ENCODE assay signal across 12 mouse cellular contexts in genomic region chr1:64543750-64544149, GRCm38 (mm10). TPM values are rescaled to one million over a fixed set of nuclear protein-coding genes. Genes with fewer than 3 reads are reported as not detected.
DNase-seq lines count a peak whose midpoint lies in the region; ATAC-seq and TF ChIP-seq lines count a peak whose summit lies in the region.
"Had no signal": no experiment of that assay in that cellular context is flagged by ENCODE, and none has a peak within 500 bp of the region (broad histone marks: within the 10 kb centered on the region; RNA-seq: fewer than 3 reads in every experiment).

No protein-coding gene starts in this region.

- no peak overlapping the region for H3K9ac ChIP-seq in midbrain, embryonic 11.5 days (ENCODE audit: low read length)
- H3K9ac ChIP-seq in midbrain, embryonic 14.5 days (replicated peaks; ENCODE audit: low read length) = no peak overlapping the region
- H3K9ac ChIP-seq: heart, embryonic 13.5 days; limb, embryonic 12.5 days had no signal

- 86% methylated on average over 5 of the region's 5 CpGs for WGBS in midbrain, embryonic 11.5 days
- WGBS in midbrain, embryonic 14.5 days = 87% methylated on average over 5 of the region's 5 CpGs
- 87% methylated on average over 5 of the region's 5 CpGs for WGBS in limb, embryonic 10.5 days

- H3K36me3 ChIP-seq in midbrain, embryonic 11.5 days (ENCODE audit: control insufficient read depth, insufficient read depth, low read length) = 0 out of 2 replicates have a peak, but pooled peaks cover 3% of the 10 kb centered on the region
- H3K36me3 ChIP-seq in midbrain, embryonic 14.5 days (ENCODE audit: control insufficient read depth, insufficient read depth, low read length) = no peaks in the 10 kb centered on the region
- H3K36me3 ChIP-seq in limb, embryonic 10.5 days = peaks cover 20% of the 10 kb centered on the region

- H3K4me3 ChIP-seq in gastrocnemius, adult 2 months = no peak overlapping the region
- H3K4me3 ChIP-seq in midbrain, embryonic 11.5 days (ENCODE audit: low read depth, low read length) = no peak overlapping the region
- H3K4me3 ChIP-seq in midbrain, embryonic 14.5 days (replicated peaks; ENCODE audit: low read depth, low read length) = no peak overlapping the region
- no peak overlapping the region for H3K4me3 ChIP-seq in limb, embryonic 10.5 days
- H3K4me3 ChIP-seq: erythroblast, embryonic 14.5 days; heart, embryonic 13.5 days; limb, embryonic 12.5 days had no signal

- intact Hi-C loops in gastrocnemius, adult 2 months (cut with DNase I) = no loop called here

- no peaks in the 10 kb centered on the region for H3K4me1 ChIP-seq in midbrain, embryonic 11.5 days (ENCODE audit: control insufficient read depth, insufficient read depth, low read length)
- H3K4me1 ChIP-seq in midbrain, embryonic 14.5 days (ENCODE audit: control insufficient read depth, insufficient read depth, low read length) = no peaks in the 10 kb centered on the region
- H3K4me1 ChIP-seq in limb, embryonic 10.5 days = no peaks in the 10 kb centered on the region
- H3K4me1 ChIP-seq: limb, embryonic 12.5 days had no signal

- H3K4me2 ChIP-seq in midbrain, embryonic 11.5 days = no peak overlapping the region
- H3K4me2 ChIP-seq in midbrain, embryonic 14.5 days (ENCODE audit: low read length) = no peak overlapping the region
- H3K4me2 ChIP-seq: heart, embryonic 13.5 days; limb, embryonic 12.5 days had no signal

- no peaks in the 10 kb centered on the region for H3K9me3 ChIP-seq in midbrain, embryonic 11.5 days (ENCODE audit: control insufficient read depth, low read length)
- H3K9me3 ChIP-seq in midbrain, embryonic 14.5 days (ENCODE audit: control insufficient read depth, low read length) = no peaks in the 10 kb centered on the region
- no peaks in the 10 kb centered on the region for H3K9me3 ChIP-seq in limb, embryonic 10.5 days (replicated peaks)
- H3K9me3 ChIP-seq: heart, embryonic 13.5 days; limb, embryonic 12.5 days had no signal

- TF ChIP-seq CTCF in gastrocnemius, adult 2 months (IDR thresholded peaks at IDR 0.05) = no peak

- no peak for DNase-seq in gastrocnemius, adult 2 months
- no peak for DNase-seq in gastrocnemius, adult 18-20 months (ENCODE audit: low spot score)
- DNase-seq in midbrain, embryonic 11.5 days (ENCODE audit: low spot score, missing footprints) = peak; percentile 4
- no peak for DNase-seq in midbrain, embryonic 14.5 days
- no peak for DNase-seq in limb, embryonic 10.5 days (ENCODE audit: low spot score)
- no peak for DNase-seq in right cerebral cortex, postnatal 25 days

- peak overlapping the region; percentile 39; the same call in 1 of the 2 replicates for H3K27ac ChIP-seq in gastrocnemius, adult 2 months
- no peak overlapping the region for H3K27ac ChIP-seq in midbrain, embryonic 11.5 days (ENCODE audit: low read depth, low read length)
- H3K27ac ChIP-seq in midbrain, embryonic 14.5 days (replicated peaks; ENCODE audit: low read depth, low read length) = no peak overlapping the region
- no peak overlapping the region for H3K27ac ChIP-seq in limb, embryonic 10.5 days
- H3K27ac ChIP-seq: heart, embryonic 13.5 days; limb, embryonic 12.5 days had no signal

- no peaks in the 10 kb centered on the region for H3K27me3 ChIP-seq in midbrain, embryonic 11.5 days (ENCODE audit: control insufficient read depth, insufficient read depth, low read length)
- no peaks in the 10 kb centered on the region for H3K27me3 ChIP-seq in midbrain, embryonic 14.5 days (ENCODE audit: control insufficient read depth, insufficient read depth, low read length)
- no peaks in the 10 kb centered on the region for H3K27me3 ChIP-seq in limb, embryonic 10.5 days (ENCODE audit: low read depth, poor library complexity, severe bottlenecking)
- H3K27me3 ChIP-seq: heart, embryonic 13.5 days; limb, embryonic 12.5 days had no signal

- no peak for ATAC-seq in midbrain, embryonic 11.5 days (ENCODE audit: low FRiP score)
- ATAC-seq in midbrain, embryonic 14.5 days (ENCODE audit: low FRiP score, low TSS enrichment) = no peak
- ATAC-seq in activated CD4-positive, CD25-positive, alpha-beta regulatory T cell, adult 4 months = peak; percentile 57
- ATAC-seq in neutrophil, adult 5-6 weeks (ENCODE audit: extremely low read depth, insufficient number of reproducible peaks, low FRiP score, poor library complexity, severe bottlenecking) = peak; percentile 56; the same call in 1 of the 2 replicates
- ATAC-seq: hindbrain, embryonic 16.5 days had no signal

RNA-seq across cellular contexts. Expression of gene Creb1, which starts 11.3 kb away (rescaled TPM):
- total RNA-seq in gastrocnemius, adult 2 months (2021) = 10 to 100 TPM; 19.5 to 25.3 TPM
- 10 to 100 TPM; 18.4 to 20.3 TPM for total RNA-seq in gastrocnemius, adult 18-20 months (2021)
- 59.7 and 71.4 TPM in 2 replicates for polyA plus RNA-seq in midbrain, embryonic 11.5 days (2014; fragmentation: Nextera tagmentation; extraction: Ambion mirVana)
- 49.6 and 58.1 TPM in 2 replicates for polyA plus RNA-seq in midbrain, embryonic 14.5 days (2014; fragmentation: Nextera tagmentation; extraction: Ambion mirVana)
- polyA plus RNA-seq in activated CD4-positive, CD25-positive, alpha-beta regulatory T cell, adult 4 months (2017; shearing (Covaris generic)) = 10 to 100 TPM; 52.4 to 53.1 TPM
- 141 and 155 TPM in 2 replicates for total RNA-seq in neutrophil, adult 5-6 weeks (2017)
- polyA plus RNA-seq in limb, embryonic 10.5 days (2016; fragmentation: Nextera tagmentation; extraction: Ambion mirVana) = 41.8 and 48.6 TPM in 2 replicates

Comparison
In these comparisons a context has a peak if more than half of its experiments do, and no peak if none do; other contexts are left out.
1. ATAC-seq: peak in activated CD4-positive, CD25-positive, alpha-beta regulatory T cell, adult 4 months (single experiment) and neutrophil, adult 5-6 weeks (single experiment); none in midbrain, embryonic 11.5 days (single experiment) and midbrain, embryonic 14.5 days (single experiment).